Mouse (Mus musculus) intestine, postnatal 0 days (tissue): ENCODE data around the gene Cfap77. TPM values are rescaled to one million over a fixed set of nuclear protein-coding genes. Genes with fewer than 3 reads are reported as not detected.

ENCODE experiments used
- ATAC-seq: fragments of 200-750 bp; cut with Nextera tagmentation; 2 replicates; pipeline ENCODE4 v1.8.0; 2017; ENCODE audit warnings: mild to moderate bottlenecking, moderate TSS enrichment, moderate library complexity
- H3K27ac ChIP-seq: fragments of 300-500 bp; sonication (generic); 2 replicates; pipeline ENCODE4 v1.5.1; 2014; ENCODE audit warnings: mild to moderate bottlenecking, low read depth, low read length, moderate library complexity
- H3K27me3 ChIP-seq: fragments of 300-500 bp; sonication (generic); replicated peaks from 2 replicates; pipeline ENCODE4 v1.6.1; 2014; ENCODE audit warnings: low read length, mixed read lengths; ENCODE audit not compliant: control insufficient read depth, insufficient read depth
- H3K36me3 ChIP-seq: fragments of 300-500 bp; sonication (generic); 2 replicates; pipeline ENCODE4 v1.6.1; 2014; ENCODE audit warnings: mild to moderate bottlenecking, moderate library complexity; ENCODE audit not compliant: control insufficient read depth, insufficient read depth
- H3K4me1 ChIP-seq: fragments of 300-500 bp; sonication (generic); replicated peaks from 2 replicates; pipeline ENCODE4 v1.6.1; 2014; ENCODE audit warnings: antibody characterized with exemption, low read length, mixed read lengths; ENCODE audit not compliant: control insufficient read depth, insufficient read depth
- H3K4me2 ChIP-seq: fragments of 300-500 bp; sonication (generic); replicated peaks from 2 replicates; pipeline ENCODE4 v1.6.1; 2014; ENCODE audit warnings: low read depth, mild to moderate bottlenecking, moderate library complexity
- H3K4me3 ChIP-seq: fragments of 300-500 bp; sonication (generic); 2 replicates; pipeline ENCODE4 v1.5.1; 2014; ENCODE audit warnings: low read depth, low read length
- H3K9ac ChIP-seq: fragments of 300-500 bp; sonication (generic); 2 replicates; pipeline ENCODE4 v1.6.1; 2014; ENCODE audit warnings: mild to moderate bottlenecking, low read depth, low read length
- H3K9me3 ChIP-seq: fragments of 300-500 bp; sonication (generic); 2 replicates; pipeline ENCODE4 v1.6.1; 2016; ENCODE audit warnings: mixed run types; ENCODE audit not compliant: control insufficient read depth
- CTCF ChIP-seq: sonication (generic); IDR thresholded peaks from 2 replicates; pipeline ENCODE4 v1.5.1; 2016; ENCODE audit warnings: low read depth, mild to moderate bottlenecking, control low read depth, antibody characterized with exemption, moderate library complexity
- WGBS: fragments of 180-500 bp; shearing (Covaris S2); extraction: QIAGEN DNeasy Blood & Tissue Kit; methylation state at CpG from one replicate; pipeline ENCODE4 v1.1.7; 2014; 5-methylcytosine and 5-hydroxymethylcytosine counted together
- polyA plus RNA-seq: library from polyadenylated mRNA; unstranded; fragments of >200 nt; fragmentation: Nextera tagmentation; extraction: Ambion mirVana; gene quantifications from 2 replicates; pipeline ENCODE4 v1.2.1, GENCODE M21; 2015

Gene Cfap77
- polyA plus RNA-seq, 1 experiment from 2014 or later: 0.08 TPM

- WGBS: 43% methylated on average over 20 of the region's 20 CpGs
These were observed 24.7 kb downstream of the Cfap77 start for GRCm38 (mm10) chr2:29030048-29030734.

GRCm38 (mm10) chr2:29025284-29025683, 29.6 kb downstream of the Cfap77 start:
- Histone ChIP-seq H3K4me2 (no peak overlapping the region), H3K4me1 (no peaks in the 10 kb centered on the region), H3K27me3 (no peaks in the 10 kb centered on the region), H3K27ac (no peak overlapping the region), H3K36me3 (no peaks in the 10 kb centered on the region), H3K9ac (no peak overlapping the region), H3K4me3 (no peak overlapping the region), H3K9me3 (no peaks in the 10 kb centered on the region)
- TF ChIP-seq CTCF: no peak
- 76% methylated on average over 5 of the region's 5 CpGs for WGBS
- no peak for ATAC-seq

More at GRCm38 (mm10) chr2:29030048-29030734, 24.7 kb downstream of the Cfap77 start:
- Histone ChIP-seq H3K4me3 (no peak overlapping the region), H3K9ac (no peak overlapping the region), H3K4me1 (0 out of 2 replicates have a peak, but pooled peaks cover 3% of the 10 kb centered on the region), H3K9me3 (no peaks in the 10 kb centered on the region), H3K27ac (no peak overlapping the region), H3K27me3 (no peaks in the 10 kb centered on the region), H3K36me3 (no peaks in the 10 kb centered on the region), H3K4me2 (no peak overlapping the region)
- TF ChIP-seq CTCF: no peak
- ATAC-seq: no peak

- no peaks in the 10 kb centered on the region for H3K27me3 ChIP-seq
- no peaks in the 10 kb centered on the region for H3K9me3 ChIP-seq
- TF ChIP-seq CTCF: no peak
- no peak for ATAC-seq
- no peak overlapping the region for H3K4me2 ChIP-seq
- no peak overlapping the region for H3K27ac ChIP-seq
- H3K4me3 ChIP-seq: no peak overlapping the region
- 82% methylated on average over 7 of the region's 7 CpGs for WGBS
- H3K36me3 ChIP-seq: no peaks in the 10 kb centered on the region
- no peak overlapping the region for H3K9ac ChIP-seq
- H3K4me1 ChIP-seq: no peaks in the 10 kb centered on the region
These were observed 31.9 kb downstream of the Cfap77 start for GRCm38 (mm10) chr2:29023001-29023400.

GRCm38 (mm10) chr2:29021025-29021424, 33.8 kb downstream of the Cfap77 start:
- TF ChIP-seq CTCF: no peak
- H3K27ac ChIP-seq: no peak overlapping the region
- ATAC-seq: no peak
- H3K27me3 ChIP-seq: no peaks in the 10 kb centered on the region
- no peak overlapping the region for H3K4me2 ChIP-seq
- H3K9me3 ChIP-seq: no peaks in the 10 kb centered on the region
- no peak overlapping the region for H3K9ac ChIP-seq
- no peaks in the 10 kb centered on the region for H3K36me3 ChIP-seq
- H3K4me3 ChIP-seq: no peak overlapping the region
- 23% methylated on average over 17 of the region's 17 CpGs for WGBS
- H3K4me1 ChIP-seq: no peaks in the 10 kb centered on the region

- Histone ChIP-seq H3K4me3 (no peak overlapping the region), H3K27me3 (no peaks in the 10 kb centered on the region), H3K27ac (no peak overlapping the region), H3K36me3 (no peaks in the 10 kb centered on the region), H3K4me1 (no peaks in the 10 kb centered on the region), H3K9ac (no peak overlapping the region), H3K4me2 (no peak overlapping the region), H3K9me3 (no peaks in the 10 kb centered on the region)
- no peak for TF ChIP-seq CTCF
- 39% methylated on average over 5 of the region's 5 CpGs for WGBS
- no peak for ATAC-seq
These were observed 36.2 kb downstream of the Cfap77 start for GRCm38 (mm10) chr2:29018680-29019079.

- H3K4me1 ChIP-seq: no peaks in the 10 kb centered on the region
- WGBS: 58% methylated on average over 27 of the region's 27 CpGs
- no peak overlapping the region for H3K4me3 ChIP-seq
- 0 out of 2 replicates have a peak overlapping the region, but pooled peaks have one; percentile 3 for H3K4me2 ChIP-seq
- no peak overlapping the region for H3K9ac ChIP-seq
- H3K27ac ChIP-seq: no peak overlapping the region
- TF ChIP-seq CTCF: no peak
- H3K36me3 ChIP-seq: no peaks in the 10 kb centered on the region
- no peaks in the 10 kb centered on the region for H3K27me3 ChIP-seq
- ATAC-seq: no peak
- H3K9me3 ChIP-seq: no peaks in the 10 kb centered on the region
These were observed 38.0 kb downstream of the Cfap77 start for GRCm38 (mm10) chr2:29016599-29017587.
